Mouse (Mus musculus) cerebellum, adult 11 months (tissue): ENCODE data around the gene Minar1.

Source experiments
- DNase-seq: peaks from one replicate; pipeline ENCODE4 v3.0.0; 2022

Gene Minar1

DNA sequence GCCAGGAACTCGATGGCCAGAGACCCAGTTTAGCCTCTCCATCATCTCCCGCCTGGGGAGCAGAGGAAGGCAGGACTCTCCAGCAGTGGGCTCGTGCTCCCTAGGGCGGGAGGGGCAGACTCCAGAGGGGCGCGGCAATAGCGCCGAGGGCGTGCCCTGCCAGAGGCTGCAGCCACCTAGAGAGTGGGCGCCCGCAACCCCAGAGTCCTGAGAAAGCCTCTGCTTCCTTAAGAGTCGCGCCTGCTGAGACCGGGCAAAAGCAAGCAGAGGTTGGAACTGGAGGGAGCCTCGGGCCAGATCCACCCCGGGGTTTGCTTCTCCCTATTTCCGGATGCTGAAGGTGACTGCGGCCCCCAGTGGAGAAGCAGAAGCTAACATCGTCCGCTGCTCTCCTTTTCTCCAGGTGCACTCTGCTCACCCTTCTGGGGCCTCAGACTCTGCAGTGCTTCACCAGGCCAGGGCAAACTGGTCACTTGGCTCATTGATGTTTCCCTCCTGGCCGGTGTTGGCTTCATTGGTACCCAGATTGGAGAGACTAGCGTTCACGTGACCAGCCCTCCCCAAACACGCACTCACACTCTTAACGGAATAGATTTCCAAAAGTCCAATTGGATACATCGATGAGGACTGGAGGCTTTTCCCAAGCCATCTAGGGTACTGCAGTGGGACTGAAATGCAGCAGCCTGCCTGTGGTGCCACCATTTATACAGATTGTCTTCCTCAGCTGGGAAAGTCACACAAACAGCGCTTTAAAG, at the start of gene Minar1:
TSS of gene Minar1 (minus strand) at position 120 of the 755 bp plus-strand sequence.
- DNase-seq: peak; percentile 25

DNA sequence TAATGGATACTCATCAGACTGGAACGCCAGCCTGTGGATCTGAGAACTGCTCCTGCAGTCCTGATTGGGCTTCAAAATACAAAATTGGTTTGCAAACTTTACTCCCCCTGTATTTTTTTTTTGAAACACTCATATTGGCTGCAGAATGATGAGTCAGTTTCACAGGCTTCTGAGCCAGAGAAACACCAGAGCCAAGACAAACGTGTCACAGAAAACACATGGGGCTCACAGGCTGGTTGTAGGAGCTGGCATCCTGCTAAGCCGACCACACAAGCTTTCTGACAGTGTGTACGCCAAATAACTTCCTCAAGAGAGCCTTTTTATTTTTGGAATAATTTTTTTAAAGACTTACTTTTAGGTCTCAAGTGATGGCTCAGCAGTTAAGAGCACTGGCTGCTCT, 47.0 kb upstream of the Minar1 start:
- DNase-seq: no peak

DNA sequence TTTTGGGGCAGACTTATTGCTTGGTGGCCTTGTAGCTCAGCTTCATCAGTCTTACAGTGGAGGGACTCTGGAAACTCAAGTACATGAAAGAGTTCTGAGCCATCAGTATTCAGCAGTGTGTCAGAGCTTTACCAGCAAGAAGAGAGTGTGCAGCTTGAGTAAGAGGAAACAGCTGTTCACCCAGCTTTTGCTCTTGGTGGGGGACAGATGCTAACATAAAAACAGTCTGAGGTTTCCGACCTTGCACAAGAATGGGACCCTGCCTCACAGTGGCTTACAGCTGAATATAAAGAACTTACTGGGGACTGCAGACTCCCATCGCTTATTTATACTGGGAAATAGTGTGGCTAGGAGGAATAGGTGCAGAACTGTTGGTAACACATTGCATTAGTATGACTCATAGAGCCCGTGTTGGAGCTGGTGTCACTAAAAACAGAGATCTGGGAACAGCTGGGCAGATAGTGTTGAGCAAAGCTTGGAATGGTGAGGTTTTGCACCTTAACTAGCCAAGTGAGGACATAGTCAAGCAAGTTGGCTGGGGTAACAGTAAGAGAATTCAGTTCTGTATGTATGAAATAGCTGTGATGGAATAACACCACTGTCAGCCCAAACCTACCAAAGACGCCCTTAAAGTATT, 44.5 kb upstream of the Minar1 start:
- DNase-seq: no peak

DNA sequence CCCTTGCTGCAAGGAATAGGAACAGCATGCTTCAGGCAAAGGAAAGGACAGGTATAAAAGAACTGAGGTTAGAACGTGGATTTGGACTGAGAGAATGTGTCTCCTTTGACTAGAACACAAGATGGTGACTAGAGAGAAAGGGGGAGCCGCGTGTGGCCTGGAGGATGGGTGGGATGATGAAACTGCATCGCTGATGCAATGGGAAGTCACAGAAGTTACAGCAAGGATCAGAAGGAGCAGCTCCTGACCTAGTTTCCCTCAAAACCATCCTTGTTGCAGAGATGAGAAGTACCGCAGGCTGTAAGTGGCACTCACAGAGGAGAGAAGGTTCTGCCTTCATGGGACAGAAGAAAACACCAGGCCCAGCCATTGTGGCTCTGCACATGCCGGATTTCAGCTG, 28.0 kb upstream of the Minar1 start:
- no peak for DNase-seq

- DNase-seq: no peak
Measured at GRCm38 (mm10) chr9:89637453-89637852, 14.5 kb upstream of the Minar1 start.

DNA sequence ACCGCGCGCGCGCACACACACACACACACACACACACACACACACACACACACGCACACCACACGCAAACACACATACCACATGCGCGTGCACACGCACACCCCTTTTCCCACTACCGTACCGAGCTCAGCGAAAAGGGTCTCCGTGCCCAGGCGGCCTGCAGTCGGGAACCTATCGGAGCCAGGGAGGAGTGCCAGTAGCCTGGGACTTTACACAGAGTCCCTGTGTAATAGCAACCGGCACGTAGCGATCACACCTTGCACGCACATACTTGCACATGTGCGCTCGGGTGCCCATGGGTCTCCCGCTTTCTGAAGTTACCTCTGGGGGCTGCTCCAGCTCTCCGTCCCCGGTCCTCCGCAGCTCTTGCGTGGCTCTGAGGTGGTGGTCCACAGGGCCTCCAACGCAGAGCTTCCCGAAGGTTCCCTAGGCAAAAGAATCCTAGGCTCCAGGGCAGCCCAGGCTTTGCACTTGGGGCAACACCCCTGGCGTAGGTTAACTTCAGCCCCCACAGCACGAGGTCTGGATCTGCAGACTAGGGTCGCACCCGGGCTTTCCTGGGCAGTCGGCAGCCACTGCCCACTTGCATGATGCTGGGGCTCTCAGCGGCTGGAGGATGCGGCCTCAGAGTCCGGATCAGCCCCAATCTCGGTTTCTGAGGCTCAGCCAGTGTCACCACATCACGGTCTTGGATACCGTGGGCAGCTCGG, 474 bp downstream of the Minar1 start:
- peak; percentile 12 for DNase-seq

GRCm38 (mm10) chr9:89621750-89622149, 1.2 kb downstream of the Minar1 start:
- peak; percentile 56 for DNase-seq

DNA sequence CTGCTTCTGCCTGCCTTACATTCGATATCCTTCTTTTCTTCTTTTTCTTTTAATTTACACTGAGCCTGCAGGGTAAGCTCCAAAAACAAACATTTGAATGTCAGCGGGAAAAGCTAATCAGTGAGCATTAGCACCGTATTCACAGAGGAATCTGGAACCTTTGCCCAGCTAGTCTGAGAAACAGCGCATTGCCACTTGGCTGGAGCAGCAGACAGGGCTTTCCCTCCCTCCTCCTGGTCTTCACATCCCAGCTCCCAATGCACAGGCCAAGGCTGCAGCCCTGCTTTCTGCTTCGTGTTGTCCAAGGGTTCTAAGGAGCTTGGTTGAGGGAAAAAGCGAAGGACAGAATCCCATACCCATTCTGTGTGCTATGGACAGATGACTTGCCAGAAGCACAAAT, 2.6 kb downstream of the Minar1 start:
- no peak for DNase-seq

DNA sequence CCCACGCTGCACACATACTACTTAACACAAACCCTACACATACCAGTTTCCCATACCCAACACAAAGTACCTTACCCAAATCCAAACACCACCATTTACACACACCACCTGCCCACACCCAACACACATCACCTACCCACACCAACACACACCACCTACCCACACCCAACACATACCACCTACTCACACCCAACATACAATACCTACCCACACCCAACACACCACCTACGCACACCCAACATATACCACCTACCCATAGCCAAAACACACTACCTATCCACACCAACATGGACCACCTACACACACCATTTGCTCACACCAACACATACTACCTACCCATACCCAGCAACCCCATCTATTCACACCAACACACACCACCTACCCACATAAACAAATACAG, 6.0 kb downstream of the Minar1 start:
- no peak for DNase-seq

GRCm38 (mm10) chr9:89610592-89610991, 12.3 kb downstream of the Minar1 start:
- DNase-seq: no peak

DNA sequence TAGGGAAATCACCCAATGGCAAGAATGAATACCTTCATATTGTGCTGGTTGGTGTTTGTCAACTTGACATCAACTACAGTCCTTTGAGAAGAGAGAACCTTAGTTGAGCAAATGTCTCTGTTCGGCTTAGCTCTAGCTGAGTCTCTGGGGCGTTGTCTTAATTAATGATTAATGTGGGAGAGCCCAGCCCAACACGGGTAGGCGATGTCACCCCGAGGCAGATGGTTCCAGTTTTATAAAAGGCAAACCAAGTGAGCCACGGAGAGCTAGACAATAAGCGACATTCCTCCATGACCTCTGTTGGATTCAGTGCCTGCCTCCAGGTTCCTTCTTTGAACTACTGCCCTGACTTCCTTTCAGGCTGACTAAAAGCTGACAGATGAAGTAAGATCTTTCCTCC, 15.6 kb downstream of the Minar1 start:
- DNase-seq: no peak

DNA sequence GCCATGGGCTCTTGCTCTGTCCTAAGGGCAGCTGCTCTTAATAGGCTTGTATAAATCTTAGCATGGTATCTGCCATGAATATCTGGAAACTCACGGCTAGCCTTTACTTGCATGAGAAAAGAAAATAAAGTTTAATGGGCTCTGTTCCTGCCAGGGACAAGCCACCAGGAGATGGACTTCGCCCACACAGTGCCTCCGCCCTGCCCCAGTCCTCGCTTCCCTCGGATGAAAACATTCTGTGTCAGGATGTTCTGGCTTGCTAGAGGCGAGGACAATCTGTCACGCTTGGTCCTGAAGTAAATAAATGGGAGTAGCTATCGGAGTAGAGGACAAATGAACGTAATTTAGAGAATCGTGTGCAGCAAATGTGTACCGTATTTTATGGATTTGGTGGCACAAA, 16.7 kb downstream of the Minar1 start:
- DNase-seq: peak; percentile 26

GRCm38 (mm10) chr9:89601891-89602290, 21.0 kb downstream of the Minar1 start:
- peak; percentile 40 for DNase-seq

DNA sequence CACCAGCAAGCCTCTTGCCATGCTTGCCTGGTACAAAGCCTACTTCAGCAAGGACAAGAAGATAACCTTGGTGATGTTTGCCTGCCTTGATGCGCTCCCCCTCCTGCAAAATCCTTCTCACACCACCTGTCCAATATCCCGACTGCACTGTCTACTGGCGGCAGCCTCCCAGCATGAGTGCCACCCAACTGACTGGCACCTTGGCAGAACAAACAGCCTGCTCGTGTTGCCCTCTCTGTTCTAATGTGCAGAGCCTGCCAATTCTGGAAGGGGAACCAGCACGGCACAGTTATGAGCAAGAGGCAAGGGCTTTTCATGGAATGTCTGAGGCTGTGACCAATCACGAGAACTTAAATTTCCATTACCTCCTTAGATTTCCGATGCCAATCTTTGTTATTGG, 22.2 kb downstream of the Minar1 start:
- peak; percentile 69 for DNase-seq

GRCm38 (mm10) chr9:89597071-89597470, 25.9 kb downstream of the Minar1 start:
- no peak for DNase-seq

DNA sequence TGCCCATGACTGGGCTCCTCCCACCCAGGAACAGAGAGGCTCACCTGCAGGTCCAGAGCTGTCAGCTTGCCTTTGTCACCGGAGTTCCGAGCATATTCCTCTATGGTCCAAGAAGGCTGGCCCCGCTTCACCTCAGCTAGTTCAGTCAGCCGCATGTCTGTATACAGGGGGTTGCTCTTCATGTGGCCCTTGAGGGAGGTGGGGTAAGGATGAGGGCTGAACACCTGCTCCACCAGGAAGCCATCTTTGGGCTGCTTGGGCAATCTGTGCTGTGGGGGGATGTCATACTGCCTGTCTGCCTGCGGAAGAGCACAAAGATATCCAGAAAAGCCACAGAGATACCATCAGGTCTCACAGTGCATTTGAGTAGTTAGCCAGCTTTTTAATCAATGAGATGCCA, 26.5 kb downstream of the Minar1 start:
- no peak for DNase-seq

GRCm38 (mm10) chr9:89592391-89592790, 30.5 kb downstream of the Minar1 start:
- no peak for DNase-seq

- DNase-seq: no peak
Measured at GRCm38 (mm10) chr9:89578422-89578821, 44.5 kb downstream of the Minar1 start.

- no peak for DNase-seq
Measured at GRCm38 (mm10) chr9:89552663-89553062, 70.3 kb downstream of the Minar1 start.
